15 mouse cellular contexts compared by ENCODE assay signal in genomic region chr11:77195360-77196109, GRCm38 (mm10). TPM values are rescaled to one million over a fixed set of nuclear protein-coding genes. Genes with fewer than 3 reads are reported as not detected.
DNase-seq lines count a peak whose midpoint lies in the region; ATAC-seq and TF ChIP-seq lines count a peak whose summit lies in the region.
"Had no signal": no experiment of that assay in that cellular context is flagged by ENCODE, and none has a peak within 500 bp of the region (broad histone marks: within the 10 kb centered on the region; RNA-seq: fewer than 3 reads in every experiment).

No protein-coding gene starts in this region.

- no peak for DNase-seq in heart, postnatal 14 days
- DNase-seq in liver, adult 2 months (ENCODE audit: extremely low read depth, low read depth, low spot score) = peak; percentile 91
- no peak for DNase-seq in liver, embryonic 11.5 days (ENCODE audit: low spot score)
- no peak for DNase-seq in left cerebral cortex, postnatal 36 days (ENCODE audit: low spot score in 2 of 2)
- DNase-seq in retina, embryonic 14.5 days (ENCODE audit: low spot score) = no peak
- DNase-seq: cerebellum, adult 11-12 months; layer of hippocampus, adult 9-11 months; liver, embryonic 13.5 days; lung, postnatal 14 days; retina, postnatal 1 day; thymus, postnatal 4 days had no signal

- no peak overlapping the region for H3K4me3 ChIP-seq in heart, embryonic 13.5 days
- no peak overlapping the region for H3K4me3 ChIP-seq in liver, adult 2 months (ENCODE audit: insufficient read depth, low read depth, low read length)
- H3K4me3 ChIP-seq in liver, embryonic 11.5 days (ENCODE audit: low read depth, low read length) = no peak overlapping the region
- no peak overlapping the region for H3K4me3 ChIP-seq in liver, embryonic 16.5 days (ENCODE audit: low read depth, low read length)
- H3K4me3 ChIP-seq: embryonic facial prominence, embryonic 13.5 days; liver, embryonic 13.5 days had no signal

- ATAC-seq in heart, embryonic 13.5 days (ENCODE audit: extremely low read depth, insufficient number of reproducible peaks, low FRiP score, low TSS enrichment) = no peak
- ATAC-seq in liver, embryonic 11.5 days (replicated peaks; ENCODE audit: low FRiP score) = no peak
- peak; percentile 59 for ATAC-seq in liver, embryonic 16.5 days (ENCODE audit: low read depth)

- H3K79me2 ChIP-seq in liver, adult 2 months (ENCODE audit: control insufficient read depth, insufficient read depth, low read length) = no peaks in the 10 kb centered on the region

- 42% methylated on average over 11 of the region's 11 CpGs for WGBS in heart, embryonic 13.5 days
- 56% methylated on average over 11 of the region's 11 CpGs for WGBS in liver, adult 2 months
- 73% methylated on average over 11 of the region's 11 CpGs for WGBS in liver, embryonic 11.5 days
- 59% methylated on average over 11 of the region's 11 CpGs for WGBS in liver, embryonic 16.5 days (ENCODE audit: insufficient replicate concordance)

- intact Hi-C loops in heart, postnatal 14 days (cut with DNase I) = no loop called here
- intact Hi-C loops in left cerebral cortex, postnatal 36 days (cut with DNase I) = no loop called here

- H3K27me3 ChIP-seq in heart, embryonic 13.5 days (replicated peaks) = no peaks in the 10 kb centered on the region
- H3K27me3 ChIP-seq in liver, adult 2 months (ENCODE audit: control insufficient read depth, insufficient read depth, low read length) = no peaks in the 10 kb centered on the region
- H3K27me3 ChIP-seq in liver, embryonic 11.5 days (replicated peaks; ENCODE audit: control insufficient read depth, insufficient read depth, low read length) = no peaks in the 10 kb centered on the region
- no peaks in the 10 kb centered on the region for H3K27me3 ChIP-seq in liver, embryonic 16.5 days (ENCODE audit: control insufficient read depth, insufficient read depth, low read depth, low read length)
- H3K27me3 ChIP-seq: embryonic facial prominence, embryonic 13.5 days; liver, embryonic 13.5 days had no signal

- H3K27ac ChIP-seq in heart, embryonic 13.5 days (replicated peaks) = peak overlapping the region; percentile 78
- no peak overlapping the region for H3K27ac ChIP-seq in liver, adult 2 months (replicated peaks; ENCODE audit: insufficient read depth, low read depth, low read length)
- no peak overlapping the region for H3K27ac ChIP-seq in liver, embryonic 11.5 days (ENCODE audit: low read depth, low read length)
- H3K27ac ChIP-seq in liver, embryonic 16.5 days (ENCODE audit: low read length) = peak overlapping the region; percentile 56
- H3K27ac ChIP-seq: hindbrain, embryonic 14.5 days had no signal

- H3K4me2 ChIP-seq in heart, embryonic 13.5 days = peak overlapping the region; percentile 23
- H3K4me2 ChIP-seq in liver, embryonic 11.5 days = no peak overlapping the region
- H3K4me2 ChIP-seq in liver, embryonic 16.5 days (ENCODE audit: low read depth, low read length) = no peak overlapping the region
- H3K4me2 ChIP-seq: embryonic facial prominence, embryonic 13.5 days; hindbrain, embryonic 14.5 days; liver, embryonic 13.5 days had no signal

- no peak for TF ChIP-seq CTCF in liver, adult 2 months (IDR thresholded peaks at IDR 0.05; ENCODE audit: low read depth, low read length)

- peaks cover 36% of the 10 kb centered on the region for H3K4me1 ChIP-seq in heart, embryonic 13.5 days
- H3K4me1 ChIP-seq in liver, adult 2 months (ENCODE audit: control insufficient read depth, insufficient read depth, low read length) = peaks cover 2% of the 10 kb centered on the region; the same call in 1 of the 2 replicates
- peaks cover 7% of the 10 kb centered on the region for H3K4me1 ChIP-seq in liver, embryonic 11.5 days (replicated peaks; ENCODE audit: control insufficient read depth, insufficient read depth, low read length)
- peaks cover 3% of the 10 kb centered on the region for H3K4me1 ChIP-seq in liver, embryonic 16.5 days (ENCODE audit: control insufficient read depth, low read depth, low read length)

- TF ChIP-seq POLR2A in liver, adult 2 months (IDR thresholded peaks at IDR 0.05; ENCODE audit: extremely low read depth, insufficient read depth, low read length) = no peak

- no peak overlapping the region for H3K9ac ChIP-seq in heart, embryonic 13.5 days
- H3K9ac ChIP-seq in liver, adult 2 months (ENCODE audit: low read depth, low read length) = no peak overlapping the region
- H3K9ac ChIP-seq in liver, embryonic 11.5 days (ENCODE audit: low read depth, low read length) = no peak overlapping the region
- no peak overlapping the region for H3K9ac ChIP-seq in liver, embryonic 16.5 days (ENCODE audit: low read depth, low read length)
- H3K9ac ChIP-seq: embryonic facial prominence, embryonic 13.5 days; hindbrain, embryonic 14.5 days; liver, embryonic 13.5 days had no signal

- no peaks in the 10 kb centered on the region for H3K9me3 ChIP-seq in heart, embryonic 13.5 days
- H3K9me3 ChIP-seq in liver, embryonic 11.5 days (ENCODE audit: control insufficient read depth, low read length) = no peaks in the 10 kb centered on the region
- no peaks in the 10 kb centered on the region for H3K9me3 ChIP-seq in liver, embryonic 16.5 days (replicated peaks; ENCODE audit: control insufficient read depth, low read length)
- H3K9me3 ChIP-seq: embryonic facial prominence, embryonic 13.5 days; liver, embryonic 13.5 days had no signal

- H3K36me3 ChIP-seq in heart, embryonic 13.5 days = no peaks in the 10 kb centered on the region
- no peaks in the 10 kb centered on the region for H3K36me3 ChIP-seq in liver, adult 2 months (ENCODE audit: control insufficient read depth, insufficient read depth, low read length)
- no peaks in the 10 kb centered on the region for H3K36me3 ChIP-seq in liver, embryonic 11.5 days (ENCODE audit: control insufficient read depth, insufficient read depth, low read length)
- H3K36me3 ChIP-seq in liver, embryonic 16.5 days (ENCODE audit: control insufficient read depth, insufficient read depth) = no peaks in the 10 kb centered on the region
- H3K36me3 ChIP-seq: embryonic facial prominence, embryonic 13.5 days; liver, embryonic 13.5 days had no signal

RNA-seq across cellular contexts. Expression of gene Efcab5, which starts 6.8 kb away (rescaled TPM):
- 0.13 and 0.32 TPM in 2 replicates for polyA plus RNA-seq in heart, embryonic 13.5 days (2015; fragmentation: Nextera tagmentation; extraction: Ambion mirVana)
- total RNA-seq in heart, postnatal 14 days (2021) = under 1 TPM; 0.32 to 0.43 TPM
- 0.07 and 0.09 TPM in 2 replicates for total RNA-seq in liver, adult 2 months (2014; rRNA removed)
- not detected in 2 replicates for polyA plus RNA-seq in liver, adult 2 months (2012; rRNA removed)
- polyA plus RNA-seq in liver, embryonic 11.5 days (2014; fragmentation: Nextera tagmentation; extraction: Ambion mirVana) = 0.41 and 0.73 TPM in 2 replicates
- 0.04 and 0.08 TPM in 2 replicates for polyA plus RNA-seq in liver, embryonic 16.5 days (2015; fragmentation: Nextera tagmentation; extraction: Ambion mirVana)
- 1 to 10 TPM; 5.3 to 6.0 TPM for total RNA-seq in left cerebral cortex, postnatal 36 days (2021)

RNA-seq across cellular contexts. Expression of gene Ssh2, which starts 20.6 kb away (rescaled TPM):
- 17.5 and 18.7 TPM in 2 replicates for polyA plus RNA-seq in heart, embryonic 13.5 days (2015; fragmentation: Nextera tagmentation; extraction: Ambion mirVana)
- 10 to 100 TPM; 83.2 to 95.0 TPM for total RNA-seq in heart, postnatal 14 days (2021)
- 19.8 and 20.1 TPM in 2 replicates for total RNA-seq in liver, adult 2 months (2014; rRNA removed)
- 3.4 and 3.7 TPM in 2 replicates for polyA plus RNA-seq in liver, adult 2 months (2012; rRNA removed)
- 9.9 and 12.1 TPM in 2 replicates for polyA plus RNA-seq in liver, embryonic 11.5 days (2014; fragmentation: Nextera tagmentation; extraction: Ambion mirVana)
- 4.2 and 4.7 TPM in 2 replicates for polyA plus RNA-seq in liver, embryonic 16.5 days (2015; fragmentation: Nextera tagmentation; extraction: Ambion mirVana)
- 10 to 100 TPM; 27.9 to 41.6 TPM for total RNA-seq in left cerebral cortex, postnatal 36 days (2021)

Comparison
In these comparisons a context has a peak if more than half of its experiments do, and no peak if none do; other contexts are left out.
1. H3K27ac ChIP-seq: peak in heart, embryonic 13.5 days (single experiment) and liver, embryonic 16.5 days (single experiment); none in liver, adult 2 months (single experiment) and liver, embryonic 11.5 days (single experiment).